Mouse (Mus musculus) right cerebral cortex, postnatal 14 days (tissue): ENCODE measurements around the gene Hif3a.

Source experiments
- DNase-seq: peaks from one replicate; pipeline ENCODE4 v3.0.0; 2022

Hif3a gene

GRCm38 (mm10) chr7:17056081-17056581, 6.1 kb downstream of the Hif3a start:
- DNase-seq: peak; percentile 81

GRCm38 (mm10) chr7:17055287-17055946, 6.8 kb downstream of the Hif3a start:
- no peak for DNase-seq

DNA sequence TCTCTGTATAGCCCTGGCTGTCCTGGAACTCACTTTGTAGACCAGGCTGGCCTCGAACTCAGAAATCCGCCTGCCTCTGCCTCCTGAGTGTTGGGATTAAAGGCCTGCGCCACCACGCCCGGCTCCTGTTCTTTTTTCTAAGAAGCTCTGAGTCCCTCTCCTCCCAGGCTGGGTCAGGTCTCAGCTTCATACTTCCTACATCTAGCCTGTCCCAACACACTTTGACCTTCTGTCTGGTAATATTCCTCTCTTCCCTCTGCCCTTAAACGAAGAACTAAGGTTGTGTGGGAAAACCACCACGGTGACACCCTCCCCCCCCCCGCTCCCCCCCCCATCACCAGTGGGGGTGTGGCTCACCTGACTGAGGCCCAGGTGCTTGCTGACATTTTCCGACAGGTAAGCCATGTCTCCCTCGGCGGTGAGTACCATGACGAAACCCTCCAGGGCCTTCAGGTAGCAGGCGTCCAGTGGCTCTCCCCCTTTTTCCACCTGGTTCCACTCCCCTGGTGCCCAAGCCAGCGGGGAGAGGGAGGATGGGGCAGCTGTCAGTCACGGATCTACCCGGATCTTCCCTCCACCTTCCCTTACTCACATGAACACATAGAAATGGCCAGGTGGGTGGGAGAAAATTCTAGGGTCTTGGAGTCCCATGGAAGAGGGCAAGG, 7.8 kb downstream of the Hif3a start:
- no peak for DNase-seq

- DNase-seq: peak; percentile 70
These were observed 11.2 kb downstream of the Hif3a start for GRCm38 (mm10) chr7:17050933-17051594.

- DNase-seq: no peak
These were observed 11.7 kb downstream of the Hif3a start for GRCm38 (mm10) chr7:17050491-17050890.

DNA sequence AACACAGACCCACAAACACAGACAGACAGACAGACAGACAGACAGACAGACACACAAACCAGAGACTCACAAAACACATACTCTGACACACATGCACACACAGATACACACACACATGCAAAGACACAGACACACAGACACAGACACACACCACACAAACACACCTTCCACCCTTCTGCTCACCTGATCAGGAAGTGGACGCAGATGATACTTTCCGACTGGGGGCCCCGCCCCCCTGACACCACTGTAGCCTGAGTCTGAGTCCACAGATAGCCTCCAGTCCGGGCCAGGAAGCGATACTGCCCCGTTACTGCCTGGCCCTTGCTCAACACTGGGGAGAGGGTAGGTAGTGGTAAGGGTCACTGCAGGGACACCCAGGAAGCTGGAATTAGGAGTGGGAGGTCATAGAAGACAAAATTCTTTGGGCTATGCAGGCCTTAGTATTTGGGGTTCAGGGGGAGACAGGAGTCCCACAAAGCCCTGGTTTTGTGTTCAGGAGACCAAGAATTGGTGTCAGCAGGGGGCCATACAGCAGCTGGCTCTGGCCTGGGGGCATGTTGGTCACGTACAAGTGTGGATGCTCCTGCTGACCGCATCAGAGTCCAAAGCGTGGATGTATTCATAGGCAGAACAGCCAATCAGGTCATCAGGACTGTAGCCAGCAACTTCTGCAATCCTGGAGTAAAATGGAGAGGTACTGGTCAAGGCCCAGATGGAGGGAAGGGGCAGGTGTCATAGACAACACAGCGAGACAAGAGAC, 13.6 kb downstream of the Hif3a start:
- DNase-seq: no peak

- no peak for DNase-seq
These were observed 15.1 kb downstream of the Hif3a start for GRCm38 (mm10) chr7:17047041-17047682.

DNA sequence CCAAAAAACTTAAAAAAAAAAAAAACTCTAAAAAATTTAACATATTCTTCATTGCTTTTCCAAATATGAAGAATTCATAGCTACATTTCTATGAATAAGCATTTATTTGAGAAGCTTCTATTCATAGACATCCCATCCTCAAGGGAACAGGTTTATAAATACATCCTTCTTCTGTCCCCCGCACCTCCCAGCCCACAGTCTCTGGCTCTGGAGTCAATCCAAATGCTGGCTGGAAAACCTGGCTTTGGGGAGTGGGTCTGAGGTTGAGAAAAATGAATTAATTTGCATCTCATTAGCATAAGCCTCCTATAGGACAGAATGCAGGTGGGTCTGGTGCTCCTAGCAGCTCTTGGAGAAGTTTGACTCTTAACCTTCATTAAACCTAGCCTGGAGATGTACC, 16.5 kb downstream of the Hif3a start:
- peak; percentile 48 for DNase-seq

DNA sequence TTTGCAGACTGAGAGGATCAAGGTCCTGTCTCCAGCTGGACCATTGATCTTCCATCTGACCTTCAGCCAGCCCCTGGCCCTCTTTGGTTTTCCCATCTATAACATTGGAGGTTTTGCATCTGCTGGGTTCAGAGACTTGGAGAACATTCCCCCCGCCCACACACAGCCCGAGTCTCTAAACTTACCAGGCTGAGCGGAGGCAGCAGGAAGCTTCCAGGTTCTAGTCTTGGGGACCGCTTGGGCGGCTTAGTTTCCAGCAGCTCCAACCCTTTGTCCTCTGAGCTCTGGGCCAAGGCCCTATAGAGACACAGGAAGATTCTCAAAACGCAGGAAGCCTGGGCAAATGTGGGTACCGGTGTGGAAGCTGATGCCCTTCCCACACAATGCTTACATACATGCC, 22.9 kb downstream of the Hif3a start:
- DNase-seq: no peak

GRCm38 (mm10) chr7:17038018-17038695, 24.1 kb downstream of the Hif3a start:
- DNase-seq: no peak

- no peak for DNase-seq
These were observed 32.0 kb downstream of the Hif3a start for GRCm38 (mm10) chr7:17030239-17030638.

DNA sequence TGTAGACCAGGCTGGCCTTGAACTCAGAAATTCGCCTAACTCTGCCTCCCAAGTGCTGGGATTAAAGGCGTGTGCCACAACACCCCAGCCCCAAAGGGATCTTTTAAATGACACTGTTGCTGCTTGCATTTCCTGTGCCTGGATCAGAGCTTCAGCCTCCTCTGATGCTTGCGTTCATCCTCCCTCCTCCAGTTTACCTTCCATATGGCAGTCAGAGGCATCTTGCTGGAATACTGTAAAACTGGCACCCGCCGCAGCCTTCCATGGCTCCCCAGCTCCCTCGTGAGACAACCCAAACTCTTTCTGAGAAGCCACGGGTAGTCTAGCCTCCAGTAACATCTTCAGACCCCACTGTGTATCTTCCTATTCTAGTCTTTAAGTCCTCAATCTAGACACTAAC, 33.3 kb downstream of the Hif3a start:
- DNase-seq: no peak

GRCm38 (mm10) chr7:17027588-17028343, 34.5 kb downstream of the Hif3a start, which contains the start of gene Ppp5c:
TSS of gene Ppp5c (minus strand) at chr7:17027924.
- peak; percentile 92 for DNase-seq

GRCm38 (mm10) chr7:17026710-17027587, 35.3 kb downstream of the Hif3a start:
- no peak for DNase-seq

DNA sequence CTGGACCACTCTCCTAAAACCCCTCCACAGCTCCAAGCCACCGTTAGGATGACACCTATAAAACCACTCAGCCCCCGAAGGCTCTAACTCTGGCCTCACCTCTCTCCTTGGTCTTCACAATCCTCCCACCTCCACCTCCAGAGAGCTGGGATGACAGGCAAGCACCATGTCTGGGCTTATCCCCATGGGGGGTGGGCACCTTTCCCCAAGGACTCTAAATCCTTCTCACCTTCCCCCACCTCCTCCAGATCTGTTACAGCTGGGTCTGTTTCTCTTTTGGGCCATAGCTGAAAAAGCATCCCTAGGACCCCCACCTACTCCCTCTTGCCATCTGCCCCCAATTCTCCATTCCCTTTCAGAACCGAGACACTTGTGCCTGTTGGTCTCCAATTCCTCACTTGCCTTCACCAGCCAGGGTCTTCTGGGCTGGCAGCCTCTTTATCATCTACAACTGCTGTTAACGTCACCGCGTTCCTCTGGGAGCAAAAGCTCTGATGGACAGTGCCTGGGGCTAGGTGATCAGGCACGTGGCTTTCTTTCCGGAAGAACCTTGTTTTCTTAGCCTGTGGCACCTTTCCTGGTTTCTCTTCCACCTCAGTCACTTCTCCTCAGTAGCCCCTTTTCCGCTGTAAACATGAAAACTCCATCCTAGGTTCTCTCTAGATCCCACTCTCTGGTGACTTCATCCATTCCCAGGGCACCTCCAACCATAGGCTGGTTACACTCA, 36.2 kb downstream of the Hif3a start:
- DNase-seq: no peak

GRCm38 (mm10) chr7:17025505-17025894, 36.7 kb downstream of the Hif3a start:
- no peak for DNase-seq

GRCm38 (mm10) chr7:17024814-17025504, 37.3 kb downstream of the Hif3a start:
- DNase-seq: no peak

DNA sequence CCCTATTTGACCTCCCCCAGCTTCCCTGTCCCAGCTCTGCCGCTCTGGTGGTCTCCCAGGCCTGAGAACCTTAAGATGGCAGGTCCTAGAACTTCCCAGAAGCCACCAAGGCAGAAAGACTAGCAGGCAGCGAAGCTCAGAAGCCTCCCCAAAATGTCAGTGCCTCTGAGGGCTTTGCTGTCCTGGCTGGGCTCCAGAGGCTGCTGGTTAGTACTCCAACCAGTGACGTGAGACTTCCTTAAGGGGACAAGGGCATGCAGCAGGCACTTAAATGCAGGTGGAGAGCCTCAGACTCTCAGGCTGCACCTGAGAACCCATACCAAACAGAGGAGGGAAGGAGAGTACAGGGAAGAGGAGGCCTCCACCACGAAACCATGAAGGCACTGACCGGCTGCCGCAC, 38.1 kb downstream of the Hif3a start:
- no peak for DNase-seq

DNA sequence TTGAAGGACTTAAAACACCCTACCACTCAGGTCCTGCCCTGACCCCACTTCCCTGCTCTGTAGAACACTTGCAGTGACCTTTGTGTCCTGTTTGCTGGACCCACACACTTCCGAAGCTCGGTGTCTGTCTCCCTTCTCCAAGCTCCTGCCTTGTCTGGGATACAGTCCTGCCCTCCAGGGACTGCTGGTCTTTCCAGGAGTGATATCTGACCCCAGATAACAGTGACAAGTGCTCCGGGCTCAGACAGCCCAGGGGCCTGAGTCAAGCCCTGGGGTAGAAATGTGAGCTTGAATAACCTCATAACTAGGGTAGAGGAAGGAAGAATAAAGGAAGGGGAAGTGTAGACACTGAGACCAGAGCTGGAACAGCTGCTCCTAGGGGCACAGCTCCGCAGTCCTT, 38.5 kb downstream of the Hif3a start:
- DNase-seq: no peak
